Mouse (Mus musculus): Measurements from ENCODE around the gene Thsd7b.

GRCm38 (mm10) chr1:129589366-129590002 lies 316.4 kb downstream of the Thsd7b start:
- TF ChIP-seq CTCF (IDR thresholded peaks at IDR 0.05; ENCODE audit: low read depth, low read length) = no peak
- TF ChIP-seq POLR2A (IDR thresholded peaks at IDR 0.05; ENCODE audit: borderline replicate concordance, low read depth, low read length) = no peak
